Comparison of ENCODE assay signal across 34 mouse cellular contexts in genomic region chr17:52878964-52879363, GRCm38 (mm10).
"Had no signal": no experiment of that assay in that cellular context is flagged by ENCODE, and none has a peak within 500 bp of the region (broad histone marks: within the 10 kb centered on the region; RNA-seq: fewer than 3 reads in every experiment).

No protein-coding gene starts in this region.

- DNase-seq: heart, adult 2 months; heart, postnatal 10 days; heart, postnatal 14 days; heart, postnatal 36 days; heart, postnatal 4 days; kidney, adult 11 months; kidney, adult 18-20 months; kidney, adult 2 months; kidney, adult 8-10 months; kidney, adult 9 months; kidney, postnatal 10 days; kidney, postnatal 14 days; kidney, postnatal 25 days; kidney, postnatal 36 days; layer of hippocampus, adult 9-11 months had no signal

- H3K4me1 ChIP-seq: heart, embryonic 10.5 days; heart, embryonic 12.5 days; heart, embryonic 13.5 days; heart, embryonic 15.5 days; hindbrain, embryonic 10.5 days; hindbrain, embryonic 12.5 days; hindbrain, embryonic 13.5 days; hindbrain, embryonic 15.5 days; intestine, embryonic 15.5 days; kidney, embryonic 15.5 days had no signal

- H3K4me2 ChIP-seq: heart, embryonic 11.5 days; heart, embryonic 12.5 days; heart, embryonic 13.5 days; heart, embryonic 15.5 days; hindbrain, embryonic 12.5 days; hindbrain, embryonic 13.5 days; hindbrain, embryonic 14.5 days; hindbrain, embryonic 15.5 days; intestine, embryonic 15.5 days; kidney, embryonic 15.5 days had no signal

- H3K9ac ChIP-seq: heart, embryonic 12.5 days; heart, embryonic 13.5 days; heart, embryonic 15.5 days; hindbrain, embryonic 12.5 days; hindbrain, embryonic 13.5 days; hindbrain, embryonic 14.5 days; hindbrain, embryonic 15.5 days; intestine, embryonic 15.5 days; kidney, embryonic 15.5 days had no signal

- H3K36me3 ChIP-seq: heart, embryonic 10.5 days; heart, embryonic 12.5 days; heart, embryonic 13.5 days; heart, embryonic 15.5 days; hindbrain, embryonic 10.5 days; hindbrain, embryonic 12.5 days; hindbrain, embryonic 13.5 days; hindbrain, embryonic 15.5 days; intestine, embryonic 15.5 days; kidney, embryonic 15.5 days had no signal

- H3K27ac ChIP-seq: heart, adult 2 months; heart, embryonic 10.5 days; heart, embryonic 13.5 days; heart, embryonic 15.5 days; hindbrain, embryonic 10.5 days; hindbrain, embryonic 12.5 days; hindbrain, embryonic 13.5 days; hindbrain, embryonic 14.5 days; hindbrain, embryonic 15.5 days; hindbrain, postnatal 0 days; intestine, embryonic 15.5 days; kidney, embryonic 15.5 days; kidney, postnatal 0 days; layer of hippocampus, adult 2 months had no signal

- H3K4me3 ChIP-seq: heart, adult 2 months; heart, embryonic 10.5 days; heart, embryonic 12.5 days; heart, embryonic 13.5 days; heart, embryonic 15.5 days; hindbrain, embryonic 10.5 days; hindbrain, embryonic 12.5 days; hindbrain, embryonic 13.5 days; hindbrain, embryonic 15.5 days; intestine, embryonic 15.5 days; kidney, embryonic 15.5 days; layer of hippocampus, adult 2 months had no signal

- H3K9me3 ChIP-seq: heart, embryonic 10.5 days; heart, embryonic 12.5 days; heart, embryonic 13.5 days; heart, embryonic 15.5 days; hindbrain, embryonic 10.5 days; hindbrain, embryonic 12.5 days; hindbrain, embryonic 13.5 days; hindbrain, embryonic 15.5 days; intestine, embryonic 15.5 days; kidney, embryonic 15.5 days had no signal

- ATAC-seq: hindbrain, embryonic 16.5 days; hindbrain, postnatal 0 days; inflammation-experienced regulatory T-cells, adult 6 months; intestine, embryonic 15.5 days; intestine, embryonic 16.5 days; intestine, postnatal 0 days had no signal

- H3K27me3 ChIP-seq: heart, embryonic 12.5 days; heart, embryonic 13.5 days; heart, embryonic 15.5 days; hindbrain, embryonic 12.5 days; hindbrain, embryonic 13.5 days; hindbrain, embryonic 15.5 days; intestine, embryonic 15.5 days; kidney, embryonic 15.5 days had no signal
